Mouse (Mus musculus) heart, embryonic 10.5 days (tissue): ENCODE results near the gene Dync1i2. TPM values are rescaled to one million over a fixed set of nuclear protein-coding genes. Genes with fewer than 3 reads are reported as not detected.

Source experiments
- DNase-seq: peaks from one replicate; pipeline ENCODE4 v3.0.0-alpha.2; 2017; ENCODE audit warnings: low spot score
- H3K27ac ChIP-seq: fragments of 300-500 bp; sonication (generic); 2 replicates; pipeline ENCODE4 v1.5.1; 2016; ENCODE audit warnings: mild to moderate bottlenecking
- H3K27me3 ChIP-seq: fragments of 300-500 bp; sonication (generic); 2 replicates; pipeline ENCODE4 v1.6.1; 2016; ENCODE audit warnings: mild to moderate bottlenecking; ENCODE audit not compliant: poor library complexity, insufficient read depth, severe bottlenecking
- H3K36me3 ChIP-seq: fragments of 300-500 bp; sonication (generic); 2 replicates; pipeline ENCODE4 v1.6.1; 2016; ENCODE audit warnings: mild to moderate bottlenecking, moderate library complexity
- H3K4me1 ChIP-seq: fragments of 300-500 bp; sonication (generic); 2 replicates; pipeline ENCODE4 v1.6.1; 2016; ENCODE audit warnings: mild to moderate bottlenecking
- H3K4me3 ChIP-seq: fragments of 300-500 bp; sonication (generic); 2 replicates; pipeline ENCODE4 v1.5.1; 2016; ENCODE audit warnings: mild to moderate bottlenecking, moderate library complexity
- H3K9me3 ChIP-seq: fragments of 300-500 bp; sonication (generic); 2 replicates; pipeline ENCODE4 v1.6.1; 2016; ENCODE audit warnings: mild to moderate bottlenecking, moderate library complexity
- WGBS: fragments of 180-500 bp; shearing (Covaris S2); methylation state at CpG from one replicate; pipeline ENCODE4 v1.1.7; 2016; 5-methylcytosine and 5-hydroxymethylcytosine counted together
- polyA plus RNA-seq: library from polyadenylated mRNA; unstranded; fragments of >200 nt; fragmentation: Nextera tagmentation; extraction: Ambion mirVana; gene quantifications from 2 replicates; pipeline ENCODE4 v1.2.1, GENCODE M21; 2016

Dync1i2 gene
- polyA plus RNA-seq, 1 experiment from 2014 or later: 70.4 TPM

GRCm38 (mm10) chr2:71188861-71189260 lies 22.6 kb upstream of the Dync1i2 start:
- WGBS: 54% methylated on average over 2 of the region's 2 CpGs
- no peak overlapping the region for H3K4me3 ChIP-seq
- no peak for DNase-seq
- H3K4me1 ChIP-seq: 0 out of 2 replicates have a peak, but pooled peaks cover 6% of the 10 kb centered on the region
- H3K27me3 ChIP-seq: 0 out of 2 replicates have a peak, but pooled peaks cover 12% of the 10 kb centered on the region
- no peaks in the 10 kb centered on the region for H3K36me3 ChIP-seq
- H3K9me3 ChIP-seq: no peaks in the 10 kb centered on the region
- no peak overlapping the region for H3K27ac ChIP-seq

- DNase-seq: no peak
- 32% methylated on average over 16 of the region's 16 CpGs for WGBS
- Histone ChIP-seq H3K9me3 (no peaks in the 10 kb centered on the region), H3K27ac (no peak overlapping the region), H3K4me1 (0 out of 2 replicates have a peak, but pooled peaks cover 6% of the 10 kb centered on the region), H3K4me3 (peak overlapping the region; percentile 30; the same call in 1 of the 2 replicates), H3K36me3 (no peaks in the 10 kb centered on the region), H3K27me3 (0 out of 2 replicates have a peak, but pooled peaks cover 12% of the 10 kb centered on the region)
These were observed 19.9 kb upstream of the Dync1i2 start for GRCm38 (mm10) chr2:71191391-71192194.

- no peaks in the 10 kb centered on the region for H3K9me3 ChIP-seq
- H3K27ac ChIP-seq: no peak overlapping the region
- H3K4me3 ChIP-seq: peak overlapping the region; percentile 30
- 51% methylated on average over 17 of the region's 17 CpGs for WGBS
- H3K36me3 ChIP-seq: no peaks in the 10 kb centered on the region
- peak; percentile 59 for DNase-seq
- 0 out of 2 replicates have a peak, but pooled peaks cover 12% of the 10 kb centered on the region for H3K27me3 ChIP-seq
- 0 out of 2 replicates have a peak, but pooled peaks cover 6% of the 10 kb centered on the region for H3K4me1 ChIP-seq
These were observed 19.2 kb upstream of the Dync1i2 start for GRCm38 (mm10) chr2:71192195-71192807.

- WGBS: 75% methylated on average over 10 of the region's 10 CpGs
- H3K36me3 ChIP-seq: no peaks in the 10 kb centered on the region
- no peak overlapping the region for H3K4me3 ChIP-seq
- no peak overlapping the region for H3K27ac ChIP-seq
- 0 out of 2 replicates have a peak, but pooled peaks cover 12% of the 10 kb centered on the region for H3K27me3 ChIP-seq
- DNase-seq: no peak
- 0 out of 2 replicates have a peak, but pooled peaks cover 6% of the 10 kb centered on the region for H3K4me1 ChIP-seq
- no peaks in the 10 kb centered on the region for H3K9me3 ChIP-seq
These were observed 17.2 kb upstream of the Dync1i2 start for GRCm38 (mm10) chr2:71194137-71194960.

GRCm38 (mm10) chr2:71196947-71197346 lies 14.6 kb upstream of the Dync1i2 start:
- Histone ChIP-seq H3K4me1 (0 out of 2 replicates have a peak, but pooled peaks cover 3% of the 10 kb centered on the region), H3K4me3 (no peak overlapping the region), H3K36me3 (no peaks in the 10 kb centered on the region), H3K9me3 (no peaks in the 10 kb centered on the region), H3K27me3 (0 out of 2 replicates have a peak, but pooled peaks cover 5% of the 10 kb centered on the region), H3K27ac (no peak overlapping the region)
- no peak for DNase-seq
- WGBS: 63% methylated on average over 4 of the region's 4 CpGs

GRCm38 (mm10) chr2:71198907-71199306 lies 12.6 kb upstream of the Dync1i2 start:
- DNase-seq: no peak
- 59% methylated on average over 3 of the region's 3 CpGs for WGBS
- Histone ChIP-seq H3K36me3 (no peaks in the 10 kb centered on the region), H3K27me3 (no peaks in the 10 kb centered on the region), H3K4me3 (no peak overlapping the region), H3K4me1 (no peaks in the 10 kb centered on the region), H3K9me3 (no peaks in the 10 kb centered on the region), H3K27ac (no peak overlapping the region)

- 56% methylated on average over 4 of the region's 4 CpGs for WGBS
- Histone ChIP-seq H3K9me3 (no peaks in the 10 kb centered on the region), H3K4me3 (no peak overlapping the region), H3K36me3 (no peaks in the 10 kb centered on the region), H3K27ac (no peak overlapping the region), H3K27me3 (no peaks in the 10 kb centered on the region), H3K4me1 (no peaks in the 10 kb centered on the region)
- DNase-seq: no peak
These were observed 11.0 kb upstream of the Dync1i2 start for GRCm38 (mm10) chr2:71200485-71200884.

GRCm38 (mm10) chr2:71201886-71202285 lies 9.6 kb upstream of the Dync1i2 start:
- no peaks in the 10 kb centered on the region for H3K27me3 ChIP-seq
- no peak for DNase-seq
- WGBS: 80% methylated on average over 2 of the region's 2 CpGs
- no peaks in the 10 kb centered on the region for H3K4me1 ChIP-seq
- H3K9me3 ChIP-seq: no peaks in the 10 kb centered on the region
- no peak overlapping the region for H3K27ac ChIP-seq
- H3K36me3 ChIP-seq: no peaks in the 10 kb centered on the region
- no peak overlapping the region for H3K4me3 ChIP-seq

- no peaks in the 10 kb centered on the region for H3K36me3 ChIP-seq
- H3K27me3 ChIP-seq: no peaks in the 10 kb centered on the region
- DNase-seq: no peak
- WGBS: 49% methylated on average over 16 of the region's 16 CpGs
- H3K27ac ChIP-seq: no peak overlapping the region
- no peaks in the 10 kb centered on the region for H3K9me3 ChIP-seq
- H3K4me1 ChIP-seq: no peaks in the 10 kb centered on the region
- H3K4me3 ChIP-seq: no peak overlapping the region
These were observed 7.6 kb upstream of the Dync1i2 start for GRCm38 (mm10) chr2:71203819-71204432.

- DNase-seq: no peak
- WGBS: 71% methylated on average over 5 of the region's 5 CpGs
- Histone ChIP-seq H3K36me3 (no peaks in the 10 kb centered on the region), H3K27ac (no peak overlapping the region), H3K27me3 (no peaks in the 10 kb centered on the region), H3K4me3 (no peak overlapping the region), H3K4me1 (peaks cover 8% of the 10 kb centered on the region; the same call in 1 of the 2 replicates), H3K9me3 (no peaks in the 10 kb centered on the region)
These were observed 2.3 kb upstream of the Dync1i2 start for GRCm38 (mm10) chr2:71209041-71209755.

- peak overlapping the region; percentile 96; the same call in 1 of the 2 replicates for H3K27ac ChIP-seq
- H3K4me1 ChIP-seq: peaks cover 8% of the 10 kb centered on the region; the same call in 1 of the 2 replicates
These were observed 410 bp upstream of the Dync1i2 start for GRCm38 (mm10) chr2:71211096-71211495.

GRCm38 (mm10) chr2:71212360-71212726 lies 837 bp downstream of the Dync1i2 start:
- DNase-seq: no peak
- peak overlapping the region; percentile 96 for H3K27ac ChIP-seq
- no peaks in the 10 kb centered on the region for H3K9me3 ChIP-seq
- H3K36me3 ChIP-seq: peaks cover 23% of the 10 kb centered on the region
- H3K4me1 ChIP-seq: peaks cover 8% of the 10 kb centered on the region; the same call in 1 of the 2 replicates
- no peaks in the 10 kb centered on the region for H3K27me3 ChIP-seq
- 4% methylated on average over 6 of the region's 6 CpGs for WGBS
- peak overlapping the region; percentile 99 for H3K4me3 ChIP-seq

More at GRCm38 (mm10) chr2:71211096-71211495, 410 bp upstream of the Dync1i2 start:
- Histone ChIP-seq H3K27me3 (no peaks in the 10 kb centered on the region), H3K36me3 (peaks cover 13% of the 10 kb centered on the region), H3K4me3 (peak overlapping the region; percentile 99), H3K9me3 (no peaks in the 10 kb centered on the region)
- 89% methylated on average over 2 of the region's 2 CpGs for WGBS
- no peak for DNase-seq
